14 mouse cellular contexts compared by ENCODE assay signal in genomic region chr7:44852259-44853027, GRCm38 (mm10). TPM values are rescaled to one million over a fixed set of nuclear protein-coding genes. Genes with fewer than 3 reads are reported as not detected.
DNase-seq lines count a peak whose midpoint lies in the region; ATAC-seq lines count a peak whose summit lies in the region.
"Had no signal": no experiment of that assay in that cellular context is flagged by ENCODE, and none has a peak within 500 bp of the region (broad histone marks: within the 10 kb centered on the region; RNA-seq: fewer than 3 reads in every experiment).

No protein-coding gene starts in this region.

- H3K27me3 ChIP-seq in megakaryocyte, embryonic 14.5 days (replicated peaks): no peaks in the 10 kb centered on the region
- H3K27me3 ChIP-seq in liver, embryonic 13.5 days: no peaks in the 10 kb centered on the region

- no peak for ATAC-seq in CD4-positive, CD25-positive, alpha-beta regulatory T cell, adult 4 months
- ATAC-seq in megakaryocyte, adult 5-6 weeks (ENCODE audit: poor library complexity, severe bottlenecking): no peak
- no peak for ATAC-seq in liver, embryonic 13.5 days (ENCODE audit: low read depth)
- ATAC-seq: lung, postnatal 0 days had no signal

- H3K36me3 ChIP-seq in megakaryocyte, embryonic 14.5 days (replicated peaks; ENCODE audit: low read length): peaks cover 31% of the 10 kb centered on the region
- peaks cover 25% of the 10 kb centered on the region for H3K36me3 ChIP-seq in liver, embryonic 13.5 days

- peaks cover 69% of the 10 kb centered on the region for H3K4me1 ChIP-seq in megakaryocyte, embryonic 14.5 days
- H3K4me1 ChIP-seq in liver, embryonic 13.5 days (replicated peaks): peaks cover 73% of the 10 kb centered on the region

- peak overlapping the region; percentile 98 for H3K4me3 ChIP-seq in megakaryocyte, embryonic 14.5 days (replicated peaks)
- peak overlapping the region; percentile 77; the same call in 1 of the 2 replicates for H3K4me3 ChIP-seq in liver, embryonic 13.5 days (replicated peaks)
- H3K4me3 ChIP-seq: left cerebral cortex, adult 2 months had no signal

- H3K9me3 ChIP-seq in megakaryocyte, embryonic 14.5 days: no peaks in the 10 kb centered on the region
- H3K9me3 ChIP-seq in liver, embryonic 13.5 days (replicated peaks): no peaks in the 10 kb centered on the region

- H3K4me2 ChIP-seq in liver, embryonic 13.5 days: peak overlapping the region; percentile 96; the same call in 1 of the 2 replicates

- peak overlapping the region; percentile 99 for H3K27ac ChIP-seq in liver, embryonic 13.5 days
- H3K27ac ChIP-seq: left cerebral cortex, adult 2 months had no signal

- peak; percentile 3 for DNase-seq in CD4-positive, CD25-positive, alpha-beta regulatory T cell, adult 2 months (ENCODE audit: low read depth, low spot score)
- peak; percentile 95 for DNase-seq in heart, adult 11 months
- DNase-seq in heart, adult 8-10 months (ENCODE audit: low spot score): no peak
- DNase-seq in liver, embryonic 13.5 days: no peak
- DNase-seq in spleen, postnatal 14 days (ENCODE audit: low spot score in 2 of 2): no peak
- DNase-seq: adrenal gland, postnatal 36 days; heart, adult 18-20 months; kidney, adult 18-20 months; thymus, postnatal 14 days had no signal

- WGBS in liver, embryonic 13.5 days (ENCODE audit: insufficient replicate concordance): 85% methylated on average over 36 of the region's 36 CpGs

- H3K9ac ChIP-seq in liver, embryonic 13.5 days: 0 out of 2 replicates have a peak overlapping the region, but pooled peaks have one; percentile 91

RNA-seq across cellular contexts. Expression of gene Tbc1d17, which starts 3.6 kb away (rescaled TPM):
- 10 to 100 TPM; 64.8 to 85.3 TPM for polyA plus RNA-seq in CD4-positive, CD25-positive, alpha-beta regulatory T cell, adult 4 months (2017; shearing (Covaris generic))
- 10 to 100 TPM; 40.7 to 59.5 (median 51.5) TPM for total RNA-seq in heart, adult 8-10 months (2022)
- 44.5 TPM in 2 replicates for polyA plus RNA-seq in megakaryocyte, embryonic 14.5 days (2012; ENCODE audit: insufficient read depth, low replicate concordance)
- total RNA-seq in megakaryocyte, adult 5-6 weeks (2015): 12.5 and 17.6 TPM in 2 replicates
- 13.0 and 14.8 TPM in 2 replicates for total RNA-seq in megakaryocyte, adult 5-6 weeks (2017)
- 29.0 and 30.0 TPM in 2 replicates for polyA plus RNA-seq in liver, embryonic 13.5 days (2015; fragmentation: Nextera tagmentation; extraction: Ambion mirVana)

RNA-seq across cellular contexts. Expression of gene Akt1s1, which starts 3.7 kb away (rescaled TPM):
- polyA plus RNA-seq in CD4-positive, CD25-positive, alpha-beta regulatory T cell, adult 4 months (2017; shearing (Covaris generic)): 1 to 10 TPM; 1.2 to 3.1 TPM
- total RNA-seq in heart, adult 8-10 months (2022): 10 to 100 TPM; 64.3 to 76.2 (median 70.5) TPM
- 372 and 2,506 TPM in 2 replicates for polyA plus RNA-seq in megakaryocyte, embryonic 14.5 days (2012; ENCODE audit: insufficient read depth, low replicate concordance)
- total RNA-seq in megakaryocyte, adult 5-6 weeks (2015): 4.7 and 6.5 TPM in 2 replicates
- 8.0 and 9.6 TPM in 2 replicates for total RNA-seq in megakaryocyte, adult 5-6 weeks (2017)
- polyA plus RNA-seq in liver, embryonic 13.5 days (2015; fragmentation: Nextera tagmentation; extraction: Ambion mirVana): 32.0 and 32.1 TPM in 2 replicates

RNA-seq across cellular contexts. Expression of gene Pnkp, which starts 4.5 kb away (rescaled TPM):
- polyA plus RNA-seq in CD4-positive, CD25-positive, alpha-beta regulatory T cell, adult 4 months (2017; shearing (Covaris generic)): 10 to 100 TPM; 45.0 to 74.3 TPM
- 10 to 100 TPM; 17.8 to 20.6 (median 19.6) TPM for total RNA-seq in heart, adult 8-10 months (2022)
- polyA plus RNA-seq in megakaryocyte, embryonic 14.5 days (2012; ENCODE audit: insufficient read depth, low replicate concordance): 30.0 and 36.4 TPM in 2 replicates
- total RNA-seq in megakaryocyte, adult 5-6 weeks (2015): 75.1 and 89.7 TPM in 2 replicates
- 109 and 129 TPM in 2 replicates for total RNA-seq in megakaryocyte, adult 5-6 weeks (2017)
- polyA plus RNA-seq in liver, embryonic 13.5 days (2015; fragmentation: Nextera tagmentation; extraction: Ambion mirVana): 22.8 and 24.2 TPM in 2 replicates

RNA-seq across cellular contexts. Expression of gene Ptov1, which starts 17.1 kb away (rescaled TPM):
- polyA plus RNA-seq in CD4-positive, CD25-positive, alpha-beta regulatory T cell, adult 4 months (2017; shearing (Covaris generic)): 1 to 10 TPM; 1.1 to 3.9 TPM
- 100 to 1,000 TPM; 178 to 199 (median 189) TPM for total RNA-seq in heart, adult 8-10 months (2022)
- polyA plus RNA-seq in megakaryocyte, embryonic 14.5 days (2012; ENCODE audit: insufficient read depth, low replicate concordance): 191 and 368 TPM in 2 replicates
- total RNA-seq in megakaryocyte, adult 5-6 weeks (2015): 21.3 and 29.0 TPM in 2 replicates
- 5.9 and 8.7 TPM in 2 replicates for total RNA-seq in megakaryocyte, adult 5-6 weeks (2017)
- polyA plus RNA-seq in liver, embryonic 13.5 days (2015; fragmentation: Nextera tagmentation; extraction: Ambion mirVana): 50.4 and 57.0 TPM in 2 replicates

RNA-seq across cellular contexts. Expression of gene Atf5, which starts 36.0 kb away (rescaled TPM):
- polyA plus RNA-seq in CD4-positive, CD25-positive, alpha-beta regulatory T cell, adult 4 months (2017; shearing (Covaris generic)): under 1 TPM; 0.19 to 0.35 TPM
- total RNA-seq in heart, adult 8-10 months (2022): 10 to 100 TPM; 55.1 to 71.1 (median 64.7) TPM
- 279 and 321 TPM in 2 replicates for polyA plus RNA-seq in megakaryocyte, embryonic 14.5 days (2012; ENCODE audit: insufficient read depth, low replicate concordance)
- 2.1 and 2.6 TPM in 2 replicates for total RNA-seq in megakaryocyte, adult 5-6 weeks (2015)
- 1.9 and 5.3 TPM in 2 replicates for total RNA-seq in megakaryocyte, adult 5-6 weeks (2017)
- 5.3 and 5.4 TPM in 2 replicates for polyA plus RNA-seq in liver, embryonic 13.5 days (2015; fragmentation: Nextera tagmentation; extraction: Ambion mirVana)

Comparison
In these comparisons a context has a peak if more than half of its experiments do, and no peak if none do; other contexts are left out.
1. DNase-seq: peak in CD4-positive, CD25-positive, alpha-beta regulatory T cell, adult 2 months (single experiment) and heart, adult 11 months (single experiment); none in heart, adult 8-10 months (single experiment), liver, embryonic 13.5 days (single experiment) and spleen, postnatal 14 days (0 of 2).
2. RNA of gene Akt1s1, which starts 3.7 kb away (polyA plus RNA-seq): 372 to 2,506 TPM in megakaryocyte, embryonic 14.5 days; 32.0 to 32.1 TPM in liver, embryonic 13.5 days and 1.2 to 3.1 TPM in CD4-positive, CD25-positive, alpha-beta regulatory T cell, adult 4 months; every median in the first group is over 10 times any median in the second.